Mouse (Mus musculus) midbrain, embryonic 12.5 days (tissue): ENCODE results near the gene Slc4a2. TPM values are rescaled to one million over a fixed set of nuclear protein-coding genes. Genes with fewer than 3 reads are reported as not detected.

Source experiments
- ATAC-seq: fragments of 200-750 bp; cut with Nextera tagmentation; 2 replicates; pipeline ENCODE4 v1.8.0; 2017; ENCODE audit warnings: low read depth, moderate TSS enrichment, moderate library complexity; ENCODE audit not compliant: low FRiP score
- H3K27ac ChIP-seq: fragments of 300-500 bp; sonication (generic); replicated peaks from 2 replicates; pipeline ENCODE4 v1.5.1; 2016; ENCODE audit warnings: mild to moderate bottlenecking
- H3K27me3 ChIP-seq: fragments of 300-500 bp; sonication (generic); 2 replicates; pipeline ENCODE4 v1.6.1; 2016; ENCODE audit warnings: mild to moderate bottlenecking
- H3K36me3 ChIP-seq: fragments of 300-500 bp; sonication (generic); 2 replicates; pipeline ENCODE4 v1.6.1; 2016
- H3K4me1 ChIP-seq: fragments of 300-500 bp; sonication (generic); 2 replicates; pipeline ENCODE4 v1.6.1; 2016
- H3K4me2 ChIP-seq: fragments of 300-500 bp; sonication (generic); replicated peaks from 2 replicates; pipeline ENCODE4 v1.6.1; 2016; ENCODE audit warnings: mild to moderate bottlenecking, moderate library complexity
- H3K4me3 ChIP-seq: fragments of 300-500 bp; sonication (generic); 2 replicates; pipeline ENCODE4 v1.5.1; 2016; ENCODE audit warnings: mild to moderate bottlenecking
- H3K9ac ChIP-seq: fragments of 300-500 bp; sonication (generic); replicated peaks from 2 replicates; pipeline ENCODE4 v1.6.1; 2016; ENCODE audit warnings: mild to moderate bottlenecking, moderate library complexity
- H3K9me3 ChIP-seq: fragments of 300-500 bp; sonication (generic); 2 replicates; pipeline ENCODE4 v1.6.1; 2016; ENCODE audit warnings: mild to moderate bottlenecking
- WGBS: fragments of 180-500 bp; shearing (Covaris S2); methylation state at CpG from one replicate; pipeline ENCODE4 v1.1.7; 2016; 5-methylcytosine and 5-hydroxymethylcytosine counted together
- polyA plus RNA-seq: library from polyadenylated mRNA; unstranded; fragments of >200 nt; fragmentation: Nextera tagmentation; extraction: Ambion mirVana; gene quantifications from 2 replicates; pipeline ENCODE4 v1.2.1, GENCODE M21; 2016

Gene Slc4a2
- polyA plus RNA-seq, 1 experiment from 2014 or later = 35.7 TPM

DNA sequence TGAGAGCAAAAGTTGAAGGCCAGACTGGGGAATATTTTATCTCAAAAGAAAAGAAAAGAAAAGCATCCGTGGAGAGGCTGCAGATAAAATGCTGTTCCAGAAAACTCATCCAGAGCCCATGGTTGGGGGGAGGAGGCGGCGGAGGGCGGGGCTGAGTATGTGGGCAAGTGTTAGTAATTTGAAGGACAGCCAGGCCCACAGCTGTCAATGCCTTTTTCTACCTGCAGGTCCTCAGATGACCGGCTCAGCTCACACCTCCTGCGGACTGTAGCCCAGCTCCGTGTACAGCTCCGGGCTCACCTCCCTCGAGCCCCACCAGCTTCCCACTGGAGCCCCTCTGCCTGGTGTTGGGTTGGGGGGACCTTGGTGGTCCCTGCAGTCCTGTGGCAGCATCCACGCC lies 24.0 kb upstream of the Slc4a2 start:
- Histone ChIP-seq H3K27ac (no peak overlapping the region), H3K9ac (no peak overlapping the region), H3K4me1 (peaks cover 5% of the 10 kb centered on the region; the same call in 1 of the 2 replicates), H3K9me3 (no peaks in the 10 kb centered on the region), H3K27me3 (no peaks in the 10 kb centered on the region), H3K36me3 (peaks cover 41% of the 10 kb centered on the region), H3K4me2 (no peak overlapping the region), H3K4me3 (no peak overlapping the region)
- no peak for ATAC-seq
- 88% methylated on average over 10 of the region's 10 CpGs for WGBS

DNA sequence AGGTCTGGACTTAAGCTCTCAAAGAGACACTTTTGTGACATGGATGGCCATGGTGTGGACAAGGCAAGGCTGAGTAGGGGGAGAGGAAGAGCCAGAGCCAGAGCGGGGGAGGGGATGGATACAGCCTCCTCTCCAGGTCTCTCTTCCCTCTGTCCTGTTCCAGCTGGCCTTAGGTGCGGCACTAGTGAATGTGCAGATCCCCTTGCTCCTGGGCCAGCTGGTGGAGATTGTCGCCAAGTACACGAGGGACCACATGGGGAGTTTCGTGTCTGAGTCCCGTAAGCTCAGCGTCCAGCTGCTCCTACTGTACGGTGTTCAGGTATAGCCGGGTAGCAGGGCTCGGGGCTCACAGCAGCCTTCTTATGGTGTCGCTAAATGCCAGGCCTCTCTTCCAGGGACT lies 23.3 kb upstream of the Slc4a2 start:
- no peak overlapping the region for H3K4me3 ChIP-seq
- 86% methylated on average over 11 of the region's 11 CpGs for WGBS
- H3K9ac ChIP-seq = no peak overlapping the region
- peaks cover 43% of the 10 kb centered on the region for H3K36me3 ChIP-seq
- H3K27ac ChIP-seq = no peak overlapping the region
- H3K4me2 ChIP-seq = no peak overlapping the region
- H3K4me1 ChIP-seq = no peaks in the 10 kb centered on the region
- H3K27me3 ChIP-seq = no peaks in the 10 kb centered on the region
- no peaks in the 10 kb centered on the region for H3K9me3 ChIP-seq
- ATAC-seq = no peak

DNA sequence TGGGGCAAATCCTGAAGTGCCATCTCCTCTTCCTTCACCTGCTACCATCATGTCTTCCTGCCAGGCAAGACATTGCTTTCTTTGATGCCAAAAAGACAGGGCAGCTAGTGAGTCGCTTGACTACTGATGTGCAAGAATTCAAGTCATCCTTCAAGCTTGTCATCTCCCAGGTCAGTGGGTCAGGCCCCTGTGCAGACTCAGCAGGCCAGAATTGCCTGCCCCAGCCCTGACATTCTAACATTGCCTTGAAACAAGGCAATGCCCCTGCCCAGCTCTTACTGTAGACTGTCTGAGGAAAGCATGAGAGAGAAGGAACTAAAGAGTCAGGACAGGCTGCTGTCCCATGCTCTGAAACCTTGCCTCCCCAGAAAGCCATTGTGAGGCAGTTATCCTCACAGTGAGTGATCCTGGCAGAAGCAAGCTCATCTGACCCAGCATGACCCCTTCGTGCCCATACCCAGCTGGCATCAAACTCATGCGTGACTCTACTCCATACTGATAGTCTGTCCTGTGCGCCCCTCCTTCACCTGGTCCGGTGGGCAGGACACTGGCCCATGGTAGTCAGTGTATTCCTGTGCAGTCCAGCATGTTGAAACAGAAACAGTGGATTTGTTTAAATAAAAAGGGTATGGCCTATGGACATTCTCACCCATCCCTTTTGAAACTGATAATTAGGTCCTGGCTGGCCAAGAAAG lies 22.6 kb upstream of the Slc4a2 start:
- Histone ChIP-seq H3K36me3 (peaks cover 50% of the 10 kb centered on the region), H3K4me1 (no peaks in the 10 kb centered on the region), H3K27ac (no peak overlapping the region), H3K27me3 (no peaks in the 10 kb centered on the region), H3K4me3 (no peak overlapping the region), H3K9ac (no peak overlapping the region), H3K4me2 (no peak overlapping the region), H3K9me3 (no peaks in the 10 kb centered on the region)
- ATAC-seq = no peak
- 94% methylated on average over 5 of the region's 5 CpGs for WGBS

DNA sequence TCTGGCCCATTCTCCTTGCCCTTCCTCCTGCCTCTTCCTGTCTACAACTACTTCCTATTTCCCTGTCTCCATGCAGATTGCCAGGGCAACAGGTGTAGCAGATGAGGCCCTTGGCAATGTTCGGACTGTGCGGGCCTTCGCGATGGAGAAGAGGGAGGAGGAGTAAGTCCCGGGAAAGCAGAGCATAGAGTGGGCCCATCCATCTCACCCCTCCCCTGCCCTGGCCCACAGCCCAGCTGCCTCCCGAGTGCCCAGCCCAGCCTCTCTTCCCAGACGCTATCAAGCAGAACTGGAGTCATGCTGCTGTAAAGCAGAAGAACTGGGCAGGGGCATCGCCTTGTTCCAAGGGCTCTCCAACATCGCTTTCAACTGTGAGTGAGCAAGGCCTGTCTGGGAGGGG lies 21.7 kb upstream of the Slc4a2 start:
- peaks cover 59% of the 10 kb centered on the region for H3K36me3 ChIP-seq
- H3K9me3 ChIP-seq = no peaks in the 10 kb centered on the region
- H3K4me1 ChIP-seq = no peaks in the 10 kb centered on the region
- WGBS = 93% methylated on average over 9 of the region's 9 CpGs
- ATAC-seq = 0 out of 2 replicates have a peak, but pooled peaks have one; percentile 30
- no peak overlapping the region for H3K4me3 ChIP-seq
- H3K27ac ChIP-seq = no peak overlapping the region
- H3K4me2 ChIP-seq = no peak overlapping the region
- H3K27me3 ChIP-seq = no peaks in the 10 kb centered on the region
- H3K9ac ChIP-seq = no peak overlapping the region

DNA sequence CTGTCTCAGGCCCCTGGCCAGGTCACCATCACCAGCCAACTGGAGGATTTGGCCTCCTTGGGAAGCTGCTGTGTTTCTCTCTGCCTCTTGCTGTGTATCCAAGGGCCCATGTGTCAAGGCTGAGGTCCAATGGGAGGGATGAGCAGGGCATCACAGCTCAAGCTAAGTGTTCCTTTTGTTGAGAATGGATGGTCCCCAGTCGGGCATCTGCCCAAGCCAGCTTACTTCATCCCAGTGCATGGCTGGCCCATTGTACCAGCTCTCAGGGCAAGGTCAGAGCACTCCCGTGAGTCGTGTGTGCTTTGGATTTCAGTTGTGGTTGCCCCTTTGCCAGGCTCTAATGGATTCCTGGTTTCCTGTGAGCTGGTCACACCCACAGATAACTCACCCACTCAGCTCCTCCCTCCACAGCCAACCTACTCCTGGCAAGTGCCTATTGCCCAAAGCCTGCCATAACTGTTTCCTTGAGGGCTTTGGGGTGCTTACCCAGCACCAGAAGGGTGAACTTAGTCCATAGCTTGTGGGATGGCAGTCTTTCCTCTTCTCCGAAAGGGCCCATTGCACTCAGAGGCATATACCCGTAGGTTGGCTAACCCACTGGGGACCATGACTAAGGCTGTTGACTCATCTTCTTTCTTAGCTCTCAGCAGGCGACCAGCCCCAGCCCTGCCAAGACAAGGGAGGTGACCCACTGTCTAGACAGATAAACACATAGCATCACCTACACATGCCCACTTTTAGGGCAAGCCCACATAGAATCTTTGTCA lies 18.9 kb upstream of the Slc4a2 start:
- Histone ChIP-seq H3K9ac (no peak overlapping the region), H3K4me2 (no peak overlapping the region), H3K4me1 (no peaks in the 10 kb centered on the region), H3K4me3 (no peak overlapping the region), H3K9me3 (no peaks in the 10 kb centered on the region), H3K27me3 (no peaks in the 10 kb centered on the region), H3K36me3 (peaks cover 73% of the 10 kb centered on the region), H3K27ac (no peak overlapping the region)
- WGBS = 75% methylated on average over 6 of the region's 6 CpGs
- ATAC-seq = no peak

DNA sequence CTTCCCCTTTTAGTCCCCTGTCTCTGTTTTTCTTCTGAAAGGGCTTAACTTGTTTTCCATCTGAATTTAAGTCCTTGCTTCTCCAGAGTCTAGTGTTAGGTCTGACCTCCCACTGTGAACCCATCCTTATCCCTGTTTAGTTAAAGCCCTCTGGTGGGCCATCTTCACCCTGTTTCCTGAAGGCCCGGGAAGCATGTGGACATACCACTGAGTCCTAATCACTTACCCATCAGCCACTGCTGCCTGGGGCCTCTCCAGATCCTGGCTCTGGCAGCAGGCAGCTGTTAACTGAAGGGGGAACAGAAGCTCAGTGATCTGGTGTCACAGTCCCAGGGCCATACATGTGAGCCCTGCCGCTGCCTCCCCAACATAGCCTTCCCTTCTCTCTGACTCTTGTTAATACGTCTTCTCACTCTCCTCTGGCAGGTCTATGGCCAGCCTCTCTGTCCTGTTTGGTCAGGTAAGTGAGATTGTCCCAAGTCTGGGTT lies 18.2 kb upstream of the Slc4a2 start:
- ATAC-seq = no peak
- H3K9me3 ChIP-seq = no peaks in the 10 kb centered on the region
- no peak overlapping the region for H3K4me3 ChIP-seq
- WGBS = 68% methylated on average over 3 of the region's 3 CpGs
- peaks cover 66% of the 10 kb centered on the region for H3K36me3 ChIP-seq
- H3K4me2 ChIP-seq = no peak overlapping the region
- no peaks in the 10 kb centered on the region for H3K4me1 ChIP-seq
- no peaks in the 10 kb centered on the region; the same call in 1 of the 2 replicates for H3K27me3 ChIP-seq
- no peak overlapping the region for H3K9ac ChIP-seq
- H3K27ac ChIP-seq = no peak overlapping the region

DNA sequence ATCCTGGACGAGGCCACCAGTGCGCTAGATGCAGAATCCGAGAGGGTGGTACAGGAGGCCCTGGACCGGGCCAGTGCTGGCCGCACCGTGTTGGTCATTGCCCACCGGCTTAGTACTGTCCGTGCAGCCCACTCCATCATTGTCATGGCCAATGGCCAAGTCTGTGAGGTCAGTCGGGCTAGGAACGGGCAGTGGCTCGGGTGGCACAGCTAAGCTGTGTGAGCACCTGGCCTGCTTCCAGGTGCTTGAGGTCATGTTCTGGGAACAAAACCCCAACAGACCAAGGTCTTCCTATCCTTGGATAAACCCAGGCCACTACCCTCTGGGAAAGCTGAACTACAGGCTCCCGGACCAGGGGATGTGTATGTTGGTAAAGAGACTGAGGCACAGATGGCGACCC lies 15.0 kb upstream of the Slc4a2 start:
- Histone ChIP-seq H3K4me3 (no peak overlapping the region), H3K27me3 (no peaks in the 10 kb centered on the region; the same call in none of the 2 replicates), H3K4me1 (no peaks in the 10 kb centered on the region), H3K27ac (no peak overlapping the region), H3K4me2 (no peak overlapping the region), H3K9ac (no peak overlapping the region), H3K36me3 (peaks cover 39% of the 10 kb centered on the region), H3K9me3 (no peaks in the 10 kb centered on the region)
- WGBS = 95% methylated on average over 13 of the region's 13 CpGs
- ATAC-seq = no peak

GRCm38 (mm10) chr5:24409466-24409865 lies 14.2 kb upstream of the Slc4a2 start:
- no peak overlapping the region for H3K9ac ChIP-seq
- ATAC-seq = no peak
- no peak overlapping the region for H3K27ac ChIP-seq
- H3K4me3 ChIP-seq = no peak overlapping the region
- peaks cover 34% of the 10 kb centered on the region for H3K36me3 ChIP-seq
- H3K4me1 ChIP-seq = no peaks in the 10 kb centered on the region
- H3K4me2 ChIP-seq = no peak overlapping the region
- H3K9me3 ChIP-seq = no peaks in the 10 kb centered on the region
- H3K27me3 ChIP-seq = peaks cover 4% of the 10 kb centered on the region
- 67% methylated on average over 2 of the region's 2 CpGs for WGBS

GRCm38 (mm10) chr5:24412063-24412462 lies 11.6 kb upstream of the Slc4a2 start:
- no peak overlapping the region for H3K27ac ChIP-seq
- no peak overlapping the region for H3K4me3 ChIP-seq
- no peak overlapping the region for H3K4me2 ChIP-seq
- no peaks in the 10 kb centered on the region for H3K9me3 ChIP-seq
- H3K36me3 ChIP-seq = peaks cover 13% of the 10 kb centered on the region; the same call in 1 of the 2 replicates
- peaks cover 9% of the 10 kb centered on the region; the same call in 1 of the 2 replicates for H3K4me1 ChIP-seq
- H3K9ac ChIP-seq = no peak overlapping the region
- H3K27me3 ChIP-seq = peaks cover 4% of the 10 kb centered on the region
- WGBS = 94% methylated on average over 2 of the region's 2 CpGs
- ATAC-seq = no peak

DNA sequence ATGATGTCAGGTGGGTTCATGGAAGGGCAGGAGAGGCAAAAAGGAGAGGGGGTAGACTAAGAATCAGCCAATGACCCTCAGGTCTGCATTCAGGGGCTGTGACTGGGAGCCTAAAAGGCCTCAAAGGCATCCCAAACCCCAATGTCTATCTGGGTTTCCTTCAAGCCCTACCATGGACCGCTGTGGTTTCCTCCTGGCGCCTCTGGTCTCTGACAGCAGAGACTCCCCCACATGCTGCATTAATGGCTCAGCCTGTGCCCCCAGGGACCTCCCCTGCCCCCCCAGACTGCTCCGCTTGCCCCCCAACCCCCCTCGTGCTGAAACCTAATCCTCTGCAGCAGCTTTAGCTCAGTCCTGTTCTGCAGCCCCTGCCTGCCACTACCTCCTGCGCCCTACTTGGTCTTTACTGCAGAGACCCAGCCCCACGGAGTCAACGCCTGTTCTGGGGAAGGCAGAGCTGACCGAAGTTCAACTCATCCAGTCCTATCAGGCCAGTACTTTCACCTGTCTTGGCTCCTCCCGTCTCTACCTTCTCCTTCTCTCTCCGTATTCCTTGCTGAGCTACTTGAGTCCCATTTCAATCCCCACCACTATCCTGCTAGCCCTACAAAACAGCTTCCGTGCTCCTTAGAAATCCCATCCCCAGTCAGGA lies 10.5 kb upstream of the Slc4a2 start, which contains the start of gene Asic3:
Gene Asic3 (plus strand): TSS at position 351 of the 652 bp plus-strand sequence.
- no peak within 1 kb of the TSS for H3K9ac ChIP-seq
- 51% methylated on average over 11 of the region's 11 CpGs for WGBS
- H3K4me3 ChIP-seq = no peak within 1 kb of the TSS
- 0 out of 2 replicates have a peak, but pooled peaks cover 4% of the 10 kb centered on the region for H3K36me3 ChIP-seq
- H3K4me2 ChIP-seq = no peak within 1 kb of the TSS
- peaks cover 4% of the 10 kb centered on the region for H3K27me3 ChIP-seq
- no peak within 1 kb of the TSS for H3K27ac ChIP-seq
- no peaks in the 10 kb centered on the region for H3K9me3 ChIP-seq
- ATAC-seq = no peak
- H3K4me1 ChIP-seq = peaks cover 9% of the 10 kb centered on the region; the same call in 1 of the 2 replicates

DNA sequence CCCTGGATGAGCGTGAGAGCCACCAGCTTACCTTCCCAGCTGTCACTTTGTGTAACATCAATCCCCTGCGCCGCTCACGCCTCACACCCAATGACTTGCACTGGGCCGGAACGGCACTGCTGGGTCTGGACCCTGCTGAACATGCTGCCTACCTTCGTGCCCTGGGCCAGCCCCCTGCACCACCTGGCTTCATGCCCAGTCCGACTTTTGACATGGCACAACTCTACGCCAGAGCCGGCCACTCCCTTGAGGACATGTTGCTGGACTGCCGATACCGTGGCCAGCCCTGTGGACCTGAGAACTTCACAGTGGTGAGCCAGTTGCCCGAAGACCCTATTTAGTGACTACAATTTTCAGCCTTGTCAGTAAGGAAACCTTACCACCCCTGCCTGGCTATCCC lies 9.7 kb upstream of the Slc4a2 start:
- H3K9me3 ChIP-seq = no peaks in the 10 kb centered on the region
- 87% methylated on average over 13 of the region's 13 CpGs for WGBS
- peaks cover 4% of the 10 kb centered on the region for H3K27me3 ChIP-seq
- no peak overlapping the region for H3K4me2 ChIP-seq
- no peak for ATAC-seq
- no peak overlapping the region for H3K9ac ChIP-seq
- no peak overlapping the region for H3K4me3 ChIP-seq
- peaks cover 9% of the 10 kb centered on the region; the same call in 1 of the 2 replicates for H3K4me1 ChIP-seq
- no peak overlapping the region for H3K27ac ChIP-seq
- H3K36me3 ChIP-seq = 0 out of 2 replicates have a peak, but pooled peaks cover 9% of the 10 kb centered on the region
